Mouse (Mus musculus) myocyte (in vitro differentiated cells): ENCODE measurements at regions not wholly inside any gene's neighbourhood (a gene's known extent, or its start where the extent isn't known, plus 50 kb on each side); places are given as distances from the start of the nearest gene placed in this dataset.

Experiments used
- CEBPB ChIP-seq: IDR thresholded peaks from 2 replicates; pipeline ENCODE4 v1.6.1; 2011; ENCODE audit warnings: mild to moderate bottlenecking, moderate library complexity; ENCODE audit not compliant: poor library complexity, insufficient read depth, severe bottlenecking
- E2F4 ChIP-seq: IDR thresholded peaks from one replicate; pipeline ENCODE4 v1.6.1; 2011; ENCODE audit warnings: mild to moderate bottlenecking, control low read depth, moderate library complexity; ENCODE audit not compliant: insufficient read depth
- MYOG ChIP-seq, 3 experiments: IDR thresholded peaks; one replicate each; pipeline ENCODE4 v1.6.1; 2011; ENCODE audit warnings: control low read depth in 2 of 3, low read depth in 2 of 3, mild to moderate bottlenecking in 2 of 3; ENCODE audit not compliant: insufficient read length in 2 of 3, control insufficient read depth in 1 of 3, insufficient read depth in 1 of 3
- POLR2A ChIP-seq: IDR thresholded peaks from one replicate; pipeline ENCODE4 v1.6.1; 2011; ENCODE audit warnings: low read depth, mild to moderate bottlenecking, control low read depth, moderate library complexity; ENCODE audit not compliant: insufficient read length
- TCF12 ChIP-seq: IDR thresholded peaks from one replicate; pipeline ENCODE4 v1.6.1; 2011; ENCODE audit warnings: mild to moderate bottlenecking, control low read depth; ENCODE audit not compliant: poor library complexity, insufficient read depth, severe bottlenecking

- TF ChIP-seq POLR2A (no peak), TCF12 (no peak), E2F4 (no peak), MYOG (IDR thresholded peaks at IDR 0.05; ENCODE audit: control insufficient read depth in 1 of 3, insufficient read depth in 1 of 3, insufficient read length in 2 of 3, low read depth in 2 of 3) (no peak), CEBPB (no peak)
Measured at GRCm38 (mm10) chr11:52517330-52517729, 121.1 kb downstream of the 9530068E07Rik start.
